Mouse (Mus musculus): ENCODE results near the gene Ephx3. TPM values are rescaled to one million over a fixed set of nuclear protein-coding genes. Genes with fewer than 3 reads are reported as not detected.
"Not testable (repeated sequence)": the region's sequence is repeated elsewhere in the genome, so short reads cannot be mapped to it uniquely, and the experiment has no call there.

Ephx3 gene
- total RNA-seq (2015) (0.07 and 0.23 TPM in 2 replicates), total RNA-seq (2017) (0.20 TPM in 1 of 2 replicates, not detected in the other)

DNA sequence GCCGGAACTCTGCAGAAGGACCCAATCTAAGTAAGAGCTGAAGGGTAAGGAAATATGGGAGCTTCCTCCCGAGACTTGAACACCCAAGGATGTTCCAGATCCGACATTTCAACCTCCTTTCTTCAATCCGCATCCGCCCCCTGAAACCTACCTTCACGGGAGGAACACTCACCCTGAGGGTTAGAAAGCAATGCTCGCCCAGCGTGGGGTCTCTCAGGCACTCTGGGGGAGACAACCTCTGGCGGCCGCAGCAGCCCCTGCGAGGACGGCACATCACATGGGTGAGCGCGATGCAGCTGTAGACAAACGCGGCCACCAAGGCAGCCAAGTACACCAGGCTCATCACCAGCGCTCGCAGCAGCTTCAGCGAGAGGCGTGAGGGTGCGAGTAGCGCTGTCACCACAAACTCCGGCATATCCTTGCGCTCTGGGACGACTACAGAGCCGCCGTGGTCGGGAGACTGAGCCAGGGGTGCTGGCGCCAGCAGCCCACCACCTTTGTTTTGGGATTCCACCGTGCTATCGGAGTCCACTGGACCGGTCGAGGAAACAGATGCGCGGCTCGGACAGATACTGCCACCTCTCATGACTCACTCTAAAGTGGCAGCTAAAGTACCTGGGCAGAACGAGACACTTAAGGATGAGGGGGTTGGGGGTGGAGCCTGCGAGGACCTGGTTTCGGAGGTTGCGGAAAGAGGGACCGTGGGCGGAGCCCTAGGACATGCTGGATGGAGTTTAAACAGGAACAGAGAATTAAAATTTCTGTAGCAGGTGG, at the start of gene Ephx3:
Gene Ephx3, minus strand, starts transcription at position 687 of the 774 bp plus-strand sequence.
- ATAC-seq (ENCODE audit: poor library complexity, severe bottlenecking) = 0 out of 2 replicates have a peak, but pooled peaks have one; percentile 30

DNA sequence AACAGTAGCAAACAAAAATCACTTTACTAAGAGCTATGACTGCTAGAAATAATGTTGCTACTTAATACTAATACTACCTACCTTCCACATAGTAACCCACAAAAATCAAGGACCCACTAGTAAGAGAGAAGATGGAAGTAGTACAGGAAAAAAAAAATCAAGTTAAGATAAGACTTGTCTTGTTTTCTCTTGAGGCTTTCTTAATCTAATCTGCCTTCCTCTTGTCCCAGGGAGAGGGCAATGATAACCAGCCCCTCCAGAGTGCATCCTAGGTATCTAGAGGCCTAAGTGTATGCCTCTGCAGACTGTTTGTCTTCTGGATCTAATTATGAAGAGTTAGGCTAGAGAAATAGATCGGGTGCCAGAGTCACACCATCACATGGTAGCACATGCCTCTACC, 49.2 kb upstream of the Ephx3 start:
- ATAC-seq (ENCODE audit: poor library complexity, severe bottlenecking) = no peak

DNA sequence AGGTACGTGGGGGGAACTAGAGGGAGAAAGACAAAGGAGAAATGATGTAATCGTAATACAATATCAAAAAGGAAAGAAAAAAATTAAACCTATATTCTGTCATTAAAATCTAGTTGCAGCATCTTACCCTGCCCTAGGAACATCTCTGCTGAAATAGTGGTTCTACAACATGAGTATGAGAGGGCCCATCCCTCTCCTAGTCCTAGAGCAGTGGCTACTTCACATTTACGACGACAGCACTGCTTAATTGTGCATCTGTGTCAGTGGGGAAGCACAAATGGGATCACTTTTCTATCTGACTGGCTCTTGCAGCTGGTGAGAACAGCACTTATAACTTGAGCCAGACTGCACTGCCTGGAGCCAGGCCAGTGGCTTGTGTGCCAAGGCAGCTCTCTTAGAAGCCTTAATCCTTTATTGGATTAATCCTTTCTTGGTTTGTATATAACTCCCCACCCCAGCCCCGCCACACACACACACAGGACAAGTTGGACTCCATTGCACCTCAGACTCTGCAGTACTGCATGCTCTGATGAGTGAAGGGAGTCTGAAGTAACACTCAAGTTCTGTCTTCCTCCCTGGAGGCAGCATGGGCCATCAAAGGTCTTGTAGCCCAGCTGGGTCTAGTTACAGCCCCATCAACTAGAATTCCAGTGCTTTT, 46.3 kb upstream of the Ephx3 start:
- ATAC-seq (ENCODE audit: poor library complexity, severe bottlenecking) = no peak

DNA sequence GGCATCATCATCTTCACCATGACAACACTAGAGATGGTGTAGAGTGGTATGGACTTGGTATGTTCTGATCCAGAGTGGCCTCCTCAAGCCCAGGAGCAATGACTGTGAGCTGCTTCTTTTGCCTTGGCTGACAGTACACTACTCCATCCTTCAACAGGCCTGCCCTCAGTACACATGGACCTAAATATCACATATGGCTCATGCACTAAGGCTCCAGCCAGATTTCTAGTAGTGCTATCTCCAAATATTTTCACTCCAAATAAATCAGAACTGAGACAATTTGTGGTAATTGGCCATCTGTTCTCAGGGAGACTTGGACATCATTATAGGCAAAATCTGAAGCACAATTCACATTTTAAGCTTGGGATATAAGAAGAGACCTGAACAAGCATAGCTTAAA, 43.8 kb upstream of the Ephx3 start:
- ATAC-seq (ENCODE audit: poor library complexity, severe bottlenecking) = no peak

DNA sequence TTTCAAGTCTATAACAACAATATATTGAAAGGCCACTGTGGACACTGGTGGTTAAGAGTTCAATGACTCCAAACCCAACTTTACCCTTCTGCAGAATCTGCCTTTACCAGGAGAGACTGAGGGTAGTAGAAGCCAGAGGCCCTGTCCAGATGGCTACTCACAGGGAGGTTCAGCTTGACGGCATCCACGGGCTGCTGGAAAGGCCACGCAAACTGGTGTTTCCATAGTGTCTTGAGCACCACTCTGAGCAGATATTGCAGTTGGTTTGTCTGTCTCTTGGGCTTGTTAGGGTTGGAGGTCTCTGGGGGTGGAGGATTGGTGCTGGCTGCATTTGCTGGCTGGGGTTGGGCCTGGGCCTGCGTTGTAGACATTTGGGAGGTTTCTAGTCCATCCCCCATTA, 39.9 kb upstream of the Ephx3 start:
- ATAC-seq (ENCODE audit: poor library complexity, severe bottlenecking) = no peak

DNA sequence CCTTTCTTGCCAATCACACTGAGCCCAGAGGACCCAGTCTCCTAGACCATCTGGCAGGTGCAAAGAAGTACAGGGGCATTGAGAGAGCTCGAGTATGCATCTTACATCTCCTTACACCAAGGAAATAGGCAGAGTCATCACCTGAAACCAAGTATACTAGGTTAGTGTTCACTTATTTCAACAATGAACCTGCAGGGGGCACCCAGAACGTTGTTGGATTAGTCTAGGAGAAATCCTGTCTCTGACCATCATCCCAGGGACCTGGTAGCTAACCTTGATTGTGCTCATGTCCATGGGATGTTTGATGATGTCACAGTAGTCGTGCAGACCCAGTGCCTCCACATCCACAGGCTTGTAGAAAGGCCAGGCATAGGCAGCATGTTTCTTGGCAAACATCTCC, 31.5 kb upstream of the Ephx3 start:
- no peak for ATAC-seq (ENCODE audit: poor library complexity, severe bottlenecking)

DNA sequence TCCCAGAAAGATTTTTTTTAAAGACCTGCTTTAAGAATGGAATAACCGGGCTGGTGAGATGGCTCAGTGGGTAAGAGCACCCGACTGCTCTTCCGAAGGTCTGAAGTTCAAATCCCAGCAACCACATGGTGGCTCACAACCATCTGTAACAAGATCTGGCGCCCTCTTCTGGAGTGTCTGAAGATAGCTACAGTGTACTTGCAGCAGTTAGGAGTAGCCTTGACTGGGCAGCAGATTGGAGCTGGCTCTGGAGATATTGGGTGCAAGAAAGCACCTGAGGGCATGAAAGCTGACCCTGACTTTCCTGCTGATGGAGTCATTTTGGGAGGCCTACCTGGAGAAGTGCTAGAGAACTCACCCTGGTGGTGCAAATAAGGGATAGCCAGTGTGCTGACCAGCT, 26.2 kb upstream of the Ephx3 start:
- ATAC-seq (ENCODE audit: poor library complexity, severe bottlenecking) = not testable (repeated sequence)

DNA sequence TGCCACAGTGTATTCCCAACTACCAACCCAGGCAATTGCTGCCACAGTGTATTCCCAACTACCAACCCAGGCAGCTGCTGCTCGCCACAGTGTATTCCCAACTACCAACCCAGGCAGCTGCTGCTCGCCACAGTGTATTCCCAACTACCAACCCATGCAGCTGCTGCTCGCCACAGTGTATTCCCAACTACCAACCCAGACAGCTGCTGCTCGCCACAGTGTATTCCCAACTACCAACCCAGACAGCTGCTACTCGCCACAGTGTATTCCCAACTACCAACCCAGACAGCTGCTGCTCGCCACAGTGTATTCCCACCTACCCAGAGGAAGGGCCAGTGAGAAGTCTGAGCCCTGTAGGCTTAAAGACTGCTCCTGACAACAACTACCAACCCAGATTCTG, 22.2 kb upstream of the Ephx3 start:
- ATAC-seq (ENCODE audit: poor library complexity, severe bottlenecking) = not testable (repeated sequence)

DNA sequence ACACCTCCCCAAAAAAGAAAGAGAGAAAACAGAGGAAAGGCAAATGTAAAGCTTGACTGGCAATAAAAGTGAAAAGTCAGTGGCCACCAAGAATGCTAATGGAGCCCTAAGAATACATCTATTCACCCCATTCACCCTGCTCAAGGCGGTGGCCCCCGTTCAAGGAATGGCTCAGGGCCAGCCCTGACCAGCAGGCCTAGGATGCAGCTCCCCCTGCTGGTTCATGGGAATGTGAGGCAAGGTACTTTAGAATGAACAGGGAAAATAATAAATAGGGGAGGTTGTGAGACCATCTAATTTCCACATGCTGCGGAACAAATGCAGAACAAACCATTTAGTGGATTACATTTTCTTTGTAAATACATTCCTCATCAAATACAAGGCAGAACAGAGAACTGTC, 20.4 kb upstream of the Ephx3 start:
- no peak; the same call in 1 of the 2 replicates for ATAC-seq (ENCODE audit: poor library complexity, severe bottlenecking)

DNA sequence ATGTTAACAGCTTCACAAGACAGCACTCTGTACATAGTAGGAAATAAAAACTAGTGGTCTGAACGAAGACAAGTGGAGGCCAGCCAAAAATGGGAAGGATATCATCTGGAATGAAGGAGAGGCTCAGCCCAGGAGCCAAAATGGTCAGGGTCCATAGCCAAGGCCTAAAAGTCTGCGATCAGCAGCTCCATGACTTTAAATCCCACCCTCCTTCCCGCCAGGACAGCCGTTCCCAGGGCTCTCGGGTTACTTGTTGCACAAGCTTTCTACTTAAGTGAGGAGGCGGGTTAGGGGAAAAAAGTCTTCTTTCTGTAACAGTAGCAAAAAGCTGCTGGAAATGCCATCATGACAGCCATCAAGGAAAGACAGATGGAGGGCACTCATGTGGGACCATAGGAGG, 19.8 kb upstream of the Ephx3 start:
- no peak for ATAC-seq (ENCODE audit: poor library complexity, severe bottlenecking)

DNA sequence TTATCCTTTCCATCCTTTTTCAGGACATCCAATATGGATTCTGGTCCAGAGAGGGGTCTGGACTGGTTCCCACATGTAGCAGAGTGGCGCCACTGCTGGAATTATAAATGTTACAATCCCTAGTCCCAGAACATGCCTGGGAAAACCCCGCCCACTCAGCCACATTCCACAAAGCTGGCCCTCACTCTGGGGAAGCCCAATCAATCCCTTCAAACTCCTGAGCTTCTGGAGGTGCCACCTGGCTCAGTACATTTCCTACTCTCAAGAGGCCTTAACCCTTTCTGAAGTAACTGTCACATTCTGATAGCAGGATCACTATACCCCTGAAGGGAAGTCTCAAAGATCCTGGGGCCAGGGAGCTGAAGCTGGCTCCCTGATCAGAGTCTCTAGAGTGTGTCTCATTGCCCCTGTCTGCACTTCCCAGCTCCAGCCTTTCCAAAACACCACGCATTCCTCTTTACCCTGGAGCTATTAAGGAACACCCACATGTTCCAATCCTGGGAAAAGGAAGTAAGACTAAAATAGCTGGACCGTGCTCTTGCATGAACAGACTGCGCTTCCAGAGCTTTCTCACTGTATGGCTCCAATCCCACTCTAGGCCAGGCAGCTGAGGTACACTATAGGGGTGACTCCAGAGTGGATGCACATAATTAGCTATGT, 18.4 kb upstream of the Ephx3 start:
- no peak for ATAC-seq (ENCODE audit: poor library complexity, severe bottlenecking)

DNA sequence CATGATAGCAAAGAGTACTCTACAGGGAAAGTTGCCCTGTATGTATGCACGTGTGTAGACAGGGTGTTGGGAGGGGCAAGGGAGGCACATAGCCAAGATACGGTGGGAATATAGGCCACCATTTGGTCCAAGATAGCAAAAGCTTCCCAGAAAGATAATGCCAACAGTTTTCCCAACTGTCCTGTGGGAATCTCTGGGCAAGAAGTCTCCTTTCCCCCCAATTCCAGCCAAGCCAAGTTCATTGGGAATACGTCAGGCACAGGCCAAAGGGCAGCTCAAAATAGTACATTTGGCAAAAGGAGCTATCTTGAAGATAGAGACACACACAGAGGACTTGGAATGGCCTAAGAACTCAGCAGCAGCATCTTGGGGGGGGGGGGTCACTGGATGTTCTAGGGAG, 16.0 kb upstream of the Ephx3 start:
- no peak for ATAC-seq (ENCODE audit: poor library complexity, severe bottlenecking)

DNA sequence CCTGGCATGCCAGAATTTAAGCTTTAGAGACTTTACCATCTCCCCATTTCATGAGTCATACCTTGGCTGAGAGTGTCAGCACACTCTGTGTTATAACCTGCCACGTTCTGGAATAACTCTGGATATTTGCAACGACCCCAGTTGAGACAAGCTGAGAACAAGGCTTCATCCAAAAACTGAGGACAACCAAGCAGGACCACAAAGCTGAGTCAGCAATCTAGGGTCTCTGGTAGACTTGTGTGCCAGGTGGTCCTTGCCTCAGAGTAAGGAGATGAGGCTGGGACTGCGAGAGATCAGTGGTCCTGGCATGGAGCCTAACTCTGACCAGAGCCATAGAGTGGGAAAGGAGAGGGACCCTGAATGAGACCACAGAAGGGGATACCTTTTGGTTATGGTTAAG, 13.6 kb upstream of the Ephx3 start:
- ATAC-seq (ENCODE audit: poor library complexity, severe bottlenecking) = no peak

DNA sequence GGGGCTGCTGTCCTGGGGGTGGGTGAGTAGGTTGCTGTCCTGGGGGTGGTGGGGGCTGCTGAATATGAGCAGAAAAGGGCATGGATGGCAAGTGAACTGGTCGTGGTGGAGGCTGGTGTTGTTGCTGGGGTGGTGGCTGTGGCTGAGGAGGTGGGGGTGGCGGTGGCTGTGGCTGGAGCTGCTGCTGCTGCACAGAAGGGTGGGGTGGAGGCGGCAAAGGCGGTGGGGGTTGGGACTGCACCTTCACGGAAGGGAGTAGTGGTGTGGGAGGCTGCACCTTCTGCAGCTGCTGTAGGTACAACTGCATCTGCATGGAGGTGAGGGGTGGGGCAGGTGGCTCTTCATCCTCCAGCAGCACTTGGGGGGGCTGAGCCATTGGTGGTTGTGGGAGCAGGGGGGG, 11.7 kb upstream of the Ephx3 start:
- ATAC-seq (ENCODE audit: poor library complexity, severe bottlenecking) = no peak

DNA sequence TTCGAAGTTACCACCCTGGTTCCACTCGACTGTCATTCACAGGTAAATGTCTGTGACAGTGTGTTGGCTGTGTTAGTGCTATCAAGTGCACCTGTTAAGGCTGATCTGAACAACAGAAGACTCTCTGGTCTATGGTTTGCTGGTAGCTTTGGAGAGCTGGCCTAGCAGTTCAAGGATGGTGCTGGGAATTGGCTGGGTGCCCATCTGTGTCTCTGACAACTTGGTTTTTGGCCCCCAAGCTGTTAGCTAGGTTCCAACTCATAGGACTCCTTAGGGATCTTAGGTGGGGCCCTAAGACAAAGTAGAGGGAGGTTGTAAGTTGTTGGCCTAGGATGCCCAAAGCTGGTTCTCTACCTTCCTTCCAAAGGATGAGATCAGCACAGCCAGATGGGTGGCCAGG, 10.4 kb upstream of the Ephx3 start:
- ATAC-seq (ENCODE audit: poor library complexity, severe bottlenecking) = no peak

DNA sequence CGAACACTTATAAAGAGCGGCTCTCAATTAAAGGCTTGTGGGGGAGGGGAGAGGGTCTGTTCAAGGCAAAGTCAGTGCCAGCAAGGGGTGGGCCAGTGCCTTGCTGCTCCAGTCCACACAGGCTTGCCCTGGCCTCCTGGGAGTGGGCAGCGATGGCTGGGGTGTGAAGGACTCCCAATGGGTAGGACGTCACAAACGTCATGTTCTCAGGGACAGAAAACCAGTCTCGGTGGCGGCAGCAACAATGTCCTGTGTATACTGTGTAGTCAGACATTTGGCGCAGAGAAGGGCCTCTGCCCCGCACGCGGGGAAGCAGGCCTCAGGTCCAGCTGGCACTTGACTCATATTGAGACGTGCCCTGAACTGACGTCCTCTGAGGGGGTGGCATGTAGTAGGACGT, 7.8 kb upstream of the Ephx3 start:
- no peak for ATAC-seq (ENCODE audit: poor library complexity, severe bottlenecking)

DNA sequence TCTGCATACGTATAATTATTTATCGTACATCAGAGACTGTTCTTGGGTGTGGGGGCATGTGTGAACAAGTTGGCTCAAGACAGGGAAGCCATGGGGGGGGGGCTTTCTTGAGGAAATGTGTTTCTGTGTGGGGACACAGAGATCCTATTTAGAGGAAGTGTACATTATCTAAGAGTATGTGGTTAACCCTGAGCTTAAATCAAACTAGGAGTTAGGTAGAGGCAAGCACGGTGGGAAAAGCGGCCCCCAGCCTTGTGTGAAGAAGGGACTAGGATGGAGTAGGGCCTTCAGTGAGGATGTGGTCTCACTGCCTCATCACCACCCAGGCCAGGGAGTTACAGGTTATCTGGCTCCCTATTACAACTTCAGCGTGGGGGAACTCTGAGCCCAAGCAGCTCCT, 6.4 kb upstream of the Ephx3 start:
- ATAC-seq (ENCODE audit: poor library complexity, severe bottlenecking) = 0 out of 2 replicates have a peak, but pooled peaks have one; percentile 24

DNA sequence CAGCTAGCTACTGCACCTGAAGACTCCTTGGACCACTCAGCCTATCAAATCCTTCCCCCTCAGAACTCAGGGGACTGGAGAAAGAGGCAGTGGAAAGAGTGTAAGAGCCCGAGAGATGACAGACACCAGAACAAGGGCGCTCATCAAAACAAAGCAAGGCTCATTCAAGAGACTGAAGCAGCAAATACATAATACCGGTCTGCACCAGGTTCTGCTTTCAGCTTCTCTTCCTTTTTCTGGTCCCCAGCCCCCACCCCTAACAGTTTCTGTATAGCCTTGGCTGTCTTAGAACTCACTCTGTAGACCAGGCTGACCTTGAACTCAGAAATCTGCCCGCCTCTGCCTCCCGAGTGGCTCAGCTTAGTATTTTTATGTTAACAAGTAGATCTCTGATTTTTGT, 3.7 kb upstream of the Ephx3 start:
- no peak for ATAC-seq (ENCODE audit: poor library complexity, severe bottlenecking)

DNA sequence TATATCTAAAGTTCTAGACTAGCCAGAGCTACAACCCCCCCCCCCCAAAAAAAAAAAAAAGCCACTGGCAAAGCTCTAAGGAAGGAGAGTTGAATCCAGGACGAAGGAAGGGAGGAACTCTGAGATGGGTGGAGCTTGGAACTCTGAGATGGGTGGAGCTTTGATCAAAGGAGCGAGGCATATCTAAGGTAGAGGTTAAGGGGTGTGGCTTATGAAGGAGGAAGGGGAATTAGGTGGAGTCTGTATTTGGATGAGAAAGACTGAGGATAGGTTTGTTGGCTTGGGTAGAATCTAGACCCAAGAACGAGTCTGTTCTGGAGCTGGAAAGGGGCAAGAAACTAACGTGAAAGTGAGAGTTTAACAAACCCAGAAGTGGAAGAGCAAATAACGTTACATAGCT, 501 bp upstream of the Ephx3 start:
- ATAC-seq (ENCODE audit: poor library complexity, severe bottlenecking) = peak; percentile 45; the same call in 1 of the 2 replicates

DNA sequence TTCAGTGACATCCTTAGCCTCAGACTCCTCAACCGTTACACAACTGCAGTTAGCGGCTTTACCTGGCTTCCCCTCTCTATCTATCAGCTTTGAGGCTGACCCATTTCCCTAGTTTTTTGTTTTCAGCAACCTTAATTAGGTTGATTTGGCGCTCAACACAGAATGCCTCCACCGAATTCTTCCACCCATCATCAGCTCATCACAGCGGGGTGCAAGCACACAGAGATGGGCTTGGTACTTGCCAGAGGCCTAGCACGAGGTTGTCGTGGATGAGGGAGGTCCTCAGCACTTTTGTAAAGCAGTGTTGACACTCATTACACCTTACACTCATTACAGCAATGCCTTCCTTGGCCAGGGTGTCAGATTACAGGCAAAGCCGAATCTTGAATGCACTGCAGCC, 6.3 kb downstream of the Ephx3 start:
- no peak for ATAC-seq (ENCODE audit: poor library complexity, severe bottlenecking)

DNA sequence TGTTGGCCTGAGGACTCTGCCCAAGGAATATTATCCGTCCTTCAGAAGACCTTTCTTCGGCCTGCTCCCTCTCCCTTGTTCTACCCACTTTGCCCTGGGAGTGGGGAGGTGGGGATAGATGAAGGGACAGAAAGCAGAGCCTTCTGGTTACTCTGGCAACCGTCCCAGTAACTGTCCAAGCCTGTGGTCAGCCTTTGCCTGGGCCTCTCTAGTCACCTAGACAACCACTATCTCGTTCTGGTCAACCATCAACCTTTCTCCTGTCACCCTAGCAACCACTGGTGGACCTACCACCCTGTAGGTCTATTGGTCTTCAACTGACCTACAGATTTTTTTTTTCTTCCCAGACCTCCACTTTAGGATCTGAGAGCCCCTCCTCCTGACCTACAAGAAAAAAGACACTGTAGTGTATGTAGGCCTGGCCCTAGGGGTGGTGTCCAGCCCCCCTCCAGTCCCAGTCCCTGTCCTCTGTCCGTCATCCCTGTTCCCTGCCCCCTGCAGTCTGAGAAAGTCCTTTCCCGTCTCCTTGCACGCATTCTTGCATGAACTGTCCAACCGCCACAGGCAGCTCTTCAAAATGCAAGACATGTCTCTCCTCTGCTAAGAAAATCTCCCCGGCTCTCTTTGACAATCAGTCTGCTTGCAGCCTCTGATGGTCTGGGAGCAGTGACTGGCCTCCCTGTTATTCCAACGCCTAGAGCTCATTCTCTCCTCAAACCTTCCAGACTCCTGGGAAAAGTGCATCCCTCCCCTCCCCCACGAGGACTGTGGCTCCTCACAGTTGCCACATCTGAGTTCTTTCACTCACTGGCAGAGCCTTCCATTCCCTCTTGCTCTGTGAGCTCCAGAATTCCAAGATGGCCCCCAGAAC, 9.5 kb downstream of the Ephx3 start:
- ATAC-seq (ENCODE audit: poor library complexity, severe bottlenecking) = no peak

All from megakaryocyte, adult 5-6 weeks (primary cell).